Mouse (Mus musculus) embryonic stem cell, embryonic (primary cell): Measurements from ENCODE around the gene Tjap1.

Experiments
- CTCF ChIA-PET, 4 experiments: fragments of 300-600 bp in 2 of 4; fragments of 350-600 bp in 2 of 4; sonication (Branson Sonifier 250); formaldehyde crosslinking; loops; one replicate each; lab custom pipeline; 2022; ENCODE audit warnings: inconsistent platforms in 2 of 4; lab: Charles Lee
- POLR2A ChIA-PET, 4 experiments: fragments of 300-600 bp in 2 of 4; fragments of 350-600 bp in 2 of 4; sonication (Branson Sonifier 250); formaldehyde crosslinking; loops; one replicate each; lab custom pipeline; 2022; ENCODE audit warnings: antibody characterized with exemption in 4 of 4, inconsistent platforms in 1 of 4; lab: Charles Lee

Gene Tjap1

DNA sequence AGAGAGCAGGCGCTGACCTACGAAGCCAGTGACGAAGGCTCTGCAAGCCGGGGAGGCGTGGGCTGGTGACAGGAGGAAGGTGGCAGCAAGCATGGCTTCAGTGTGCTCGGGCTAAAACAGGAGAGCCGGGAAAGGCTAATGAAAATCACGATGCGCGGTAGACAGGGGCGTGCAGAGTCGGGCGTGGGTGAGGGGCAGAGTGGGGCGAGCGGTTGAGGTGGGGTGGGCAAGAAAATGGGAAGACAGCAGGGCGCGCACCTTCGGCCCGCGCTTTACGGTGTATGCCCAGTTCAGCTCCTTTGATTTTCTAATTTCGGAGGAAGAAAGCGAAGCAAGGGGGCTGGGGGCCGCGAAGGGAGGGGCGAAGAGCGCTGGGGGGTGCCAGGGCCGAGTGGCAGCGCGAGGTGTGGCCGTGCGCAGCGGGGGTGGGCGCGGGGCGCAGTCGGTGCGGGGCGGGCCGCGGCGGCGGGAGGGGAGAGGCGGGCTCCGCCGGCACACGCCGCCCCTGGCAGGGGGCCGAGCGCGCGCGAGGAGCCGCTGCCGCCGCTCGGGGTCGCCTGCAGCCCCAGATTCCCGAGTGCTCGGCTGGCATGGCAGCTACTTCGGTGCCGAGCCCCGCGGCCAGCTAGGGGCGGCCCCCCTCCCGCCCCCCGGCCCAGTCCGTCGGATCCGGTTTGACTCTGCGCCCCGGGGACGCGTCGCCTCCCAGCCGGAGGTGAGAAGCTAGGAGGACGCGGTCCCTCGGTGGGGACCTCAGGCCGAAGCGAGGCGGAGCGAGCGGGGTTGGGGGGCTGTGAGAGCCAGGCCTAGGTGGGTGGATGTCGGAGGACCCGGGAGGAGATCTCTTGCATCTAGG, 14.8 kb upstream of the Tjap1 start, which contains the start of gene Dlk2:
TSS of gene Dlk2 (plus strand) at position 58 of the 856 bp plus-strand sequence.
- POLR2A ChIA-PET, result interaction anchor here (0.6 to 4.0 kb wide), 18 partner anchors 9 to 204 kb away, joined by 3 to 15 read pairs (median 4); partner anchors contain the start of gene Abcc10 (in 2 of the 4)
- CTCF ChIA-PET, result interaction anchor here (0.5 to 4.8 kb wide), 7 partner anchors 11 to 228 kb away, joined by 3 to 24 read pairs (median 3); no protein-coding TSS in a partner anchor

DNA sequence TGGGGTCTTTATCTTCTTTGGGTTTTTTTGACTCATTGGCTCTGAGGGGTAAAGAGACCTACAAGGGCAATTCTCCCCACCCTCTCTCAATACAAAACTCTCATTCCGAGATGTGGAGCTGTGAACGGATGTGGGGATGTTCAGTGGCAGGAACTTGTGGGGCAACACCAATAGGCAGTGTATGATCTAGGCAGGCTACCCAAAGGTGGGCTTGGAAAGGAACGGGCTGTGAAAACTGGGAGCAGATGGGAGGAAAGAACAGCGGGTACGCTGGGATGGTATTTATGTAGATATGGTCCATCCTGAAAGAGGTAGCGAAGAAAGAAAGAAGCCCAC, 14.2 kb upstream of the Tjap1 start:
- ChIA-PET CTCF (interaction anchor here (0.9 to 4.8 kb wide), 4 partner anchors 30 to 31 kb away, joined by 3 to 24 read pairs (median 9); no protein-coding TSS in a partner anchor), POLR2A (interaction anchor here (0.6 to 4.0 kb wide), 14 partner anchors 8 to 37 kb away, joined by 3 to 15 read pairs (median 4); partner anchors contain the start of gene Abcc10 (in 2 of the 4))

DNA sequence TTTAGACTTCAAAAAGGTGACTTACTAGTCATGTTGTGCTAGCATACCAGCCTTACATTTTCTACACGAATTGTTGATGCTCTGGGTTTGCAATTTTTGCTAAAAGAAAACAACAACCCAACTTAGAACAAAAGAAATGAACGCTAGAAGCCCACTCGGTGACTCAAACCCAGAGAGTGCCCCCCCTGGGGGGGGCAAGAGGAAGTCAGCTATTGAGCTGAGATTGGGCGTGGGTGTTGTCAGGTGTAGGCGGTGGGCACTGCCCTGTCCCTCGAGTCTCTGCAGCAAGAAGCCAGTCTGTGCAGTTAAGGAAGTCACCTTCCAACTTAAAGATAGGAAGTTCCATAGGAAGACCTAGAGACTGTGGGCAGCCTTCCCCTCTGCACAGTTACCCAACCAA, 13.8 kb upstream of the Tjap1 start:
- ChIA-PET POLR2A (interaction anchor here in 2 of 4 experiments (1.0 to 4.0 kb wide), 8 partner anchors 8 to 30 kb away, joined by 3 to 15 read pairs (median 6); no protein-coding TSS in a partner anchor), CTCF (interaction anchor here in 2 of 4 experiments (1.0 to 4.8 kb wide), 2 partner anchors 30 to 31 kb away, joined by 5 to 24 read pairs; no protein-coding TSS in a partner anchor)

DNA sequence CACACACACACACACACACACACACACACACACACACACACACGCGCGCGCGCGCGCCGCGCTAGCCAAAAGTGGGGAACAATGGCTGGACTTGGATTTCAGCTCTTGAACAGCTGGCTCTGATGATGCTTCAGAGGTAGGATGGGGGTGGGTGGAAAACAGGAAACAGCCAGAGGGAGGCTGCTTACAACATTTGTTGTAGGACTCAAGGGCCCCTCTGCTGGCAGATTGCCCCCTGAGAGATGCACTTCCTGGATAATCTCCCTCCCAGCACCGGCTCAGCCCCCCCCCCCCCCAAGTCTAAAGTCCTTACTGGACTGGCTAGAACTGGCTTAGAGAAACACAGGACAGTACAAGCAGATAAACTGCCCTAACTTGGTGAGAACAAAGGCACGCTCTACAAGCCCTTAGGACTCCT, 4.9 kb upstream of the Tjap1 start:
- ChIA-PET CTCF (interaction anchor here (0.5 to 2.6 kb wide), 9 partner anchors 14 to 691 kb away, joined by 3 to 17 read pairs (median 5); no protein-coding TSS in a partner anchor), POLR2A (interaction anchor here (0.6 to 2.5 kb wide), 12 partner anchors 9 to 150 kb away, joined by 3 to 8 read pairs (median 4); partner anchors contain the start of genes Dlk2 (in 2 of the 4), Lrrc73 (in 1 of the 4), Polr1c (in 1 of the 4) and Slc22a7 (in 1 of the 4))

DNA sequence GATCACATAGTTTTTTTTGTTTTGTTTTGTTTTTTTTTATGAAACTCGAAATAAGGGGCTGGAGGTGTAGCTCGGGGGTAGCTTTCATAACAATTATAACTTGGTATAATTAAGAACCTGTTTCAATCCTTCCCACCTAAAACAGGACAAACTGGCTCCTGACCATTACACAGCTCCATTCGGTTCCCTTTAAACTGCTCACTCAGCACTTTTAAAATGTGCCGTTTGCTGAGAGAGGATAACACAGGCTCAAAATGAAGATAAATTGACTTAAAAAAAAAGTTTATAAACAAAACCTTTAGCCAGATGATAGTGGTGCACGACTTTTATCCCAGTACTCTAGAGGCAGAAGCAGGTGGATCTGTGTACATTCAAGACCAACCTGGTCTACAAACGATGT, 2.6 kb upstream of the Tjap1 start:
- POLR2A ChIA-PET, result interaction anchor here in 3 of 4 experiments (0.6 to 7.3 kb wide), 18 partner anchors 8 to 1569 kb away, joined by 3 to 48 read pairs (median 6); partner anchors contain the start of gene Dlk2 (in 1 of the 3)
- CTCF ChIA-PET, result interaction anchor here in 2 of 4 experiments (0.6 to 2.8 kb wide), 2 partner anchors 19 to 202 kb away, joined by 5 to 9 read pairs; partner anchors contain the start of gene Ttbk1 (in 1 of the 2)

DNA sequence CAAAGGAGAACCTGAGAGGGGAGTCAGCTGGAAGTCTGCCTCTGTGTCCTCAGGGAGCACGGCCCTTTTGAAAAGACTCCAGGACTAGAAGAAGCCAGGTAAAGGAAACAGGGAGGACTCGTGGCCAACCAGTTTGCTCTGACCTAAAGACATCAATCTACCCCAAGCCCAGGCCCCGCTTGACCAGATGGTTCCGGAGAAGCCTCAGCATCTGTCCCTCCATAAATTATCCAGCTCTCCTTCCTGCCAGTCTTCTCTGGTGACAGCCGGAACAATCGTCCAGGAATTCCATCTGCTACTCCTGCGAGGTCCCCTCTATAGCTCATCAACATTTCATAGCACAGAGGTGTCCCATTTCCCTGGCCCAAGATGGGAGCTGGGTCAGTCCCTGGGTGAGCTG, 1.8 kb upstream of the Tjap1 start:
- CTCF ChIA-PET, result interaction anchor here in 1 of 4 experiments (1.2 to 2.8 kb wide), 2 partner anchors 18 to 25 kb away, joined by 3 to 9 read pairs; no protein-coding TSS in a partner anchor
- POLR2A ChIA-PET, result interaction anchor here in 3 of 4 experiments (0.6 to 7.3 kb wide), 17 partner anchors 9 to 1570 kb away, joined by 3 to 48 read pairs (median 5); partner anchors contain the start of genes Dlk2 (in 1 of the 3), Polh (in 1 of the 3) and Xpo5 (in 1 of the 3)

DNA sequence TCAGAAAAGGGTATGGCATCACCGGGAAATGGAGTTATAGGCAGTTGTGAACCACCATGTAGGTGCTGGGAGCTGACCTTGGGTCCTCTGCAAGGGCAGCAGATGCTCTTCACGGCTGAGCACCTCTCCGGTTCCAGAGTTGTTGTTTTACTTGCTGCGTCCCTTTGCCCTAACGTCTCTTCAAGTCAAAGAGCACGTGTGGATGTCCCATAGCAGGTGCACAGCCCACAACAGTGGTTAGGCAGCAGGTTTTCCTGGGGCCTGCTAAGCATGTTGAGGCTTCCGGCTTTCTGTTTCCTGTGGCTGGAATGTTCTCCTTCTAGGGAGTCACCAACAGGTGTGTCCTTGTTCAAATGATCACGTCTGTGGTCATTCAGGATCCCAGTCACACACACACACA, 1.1 kb upstream of the Tjap1 start:
- ChIA-PET CTCF (interaction anchor here in 1 of 4 experiments (1.2 to 2.8 kb wide), 2 partner anchors 18 to 24 kb away, joined by 3 to 9 read pairs; no protein-coding TSS in a partner anchor), POLR2A (interaction anchor here in 2 of 4 experiments (0.6 to 7.3 kb wide), 9 partner anchors 8 to 44 kb away, joined by 3 to 48 read pairs (median 8); partner anchors contain the start of gene Abcc10 (in 1 of the 2))

DNA sequence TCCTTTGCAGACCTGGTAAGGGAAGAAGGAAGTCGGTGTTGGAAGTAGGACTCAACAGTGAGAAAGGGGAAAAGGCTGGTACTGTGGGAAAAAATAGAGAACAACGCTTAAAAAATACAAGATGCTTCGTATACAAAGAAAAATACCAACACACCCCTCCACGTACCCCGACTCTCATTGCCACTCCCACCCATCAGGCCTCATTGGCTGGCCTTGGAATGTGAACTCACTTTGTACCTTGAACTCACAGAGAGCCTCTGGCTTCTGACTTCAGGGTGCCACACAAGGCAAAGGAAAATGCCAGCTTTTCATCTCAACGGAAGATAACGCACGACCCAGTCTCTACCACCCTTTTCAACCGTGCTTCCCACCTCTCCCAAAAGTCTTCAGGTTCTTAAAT, 314 bp upstream of the Tjap1 start:
- POLR2A ChIA-PET, result interaction anchor here in 3 of 4 experiments (0.6 to 7.3 kb wide), 14 partner anchors 8 to 1573 kb away, joined by 3 to 74 read pairs (median 7); partner anchors contain the start of genes Abcc10 (in 1 of the 3) and Lrrc73 (in 1 of the 3)
- CTCF ChIA-PET, result interaction anchor here in 2 of 4 experiments (0.5 to 1.5 kb wide), 4 partner anchors 17 to 373 kb away, joined by 3 to 4 read pairs (median 3); no protein-coding TSS in a partner anchor

DNA sequence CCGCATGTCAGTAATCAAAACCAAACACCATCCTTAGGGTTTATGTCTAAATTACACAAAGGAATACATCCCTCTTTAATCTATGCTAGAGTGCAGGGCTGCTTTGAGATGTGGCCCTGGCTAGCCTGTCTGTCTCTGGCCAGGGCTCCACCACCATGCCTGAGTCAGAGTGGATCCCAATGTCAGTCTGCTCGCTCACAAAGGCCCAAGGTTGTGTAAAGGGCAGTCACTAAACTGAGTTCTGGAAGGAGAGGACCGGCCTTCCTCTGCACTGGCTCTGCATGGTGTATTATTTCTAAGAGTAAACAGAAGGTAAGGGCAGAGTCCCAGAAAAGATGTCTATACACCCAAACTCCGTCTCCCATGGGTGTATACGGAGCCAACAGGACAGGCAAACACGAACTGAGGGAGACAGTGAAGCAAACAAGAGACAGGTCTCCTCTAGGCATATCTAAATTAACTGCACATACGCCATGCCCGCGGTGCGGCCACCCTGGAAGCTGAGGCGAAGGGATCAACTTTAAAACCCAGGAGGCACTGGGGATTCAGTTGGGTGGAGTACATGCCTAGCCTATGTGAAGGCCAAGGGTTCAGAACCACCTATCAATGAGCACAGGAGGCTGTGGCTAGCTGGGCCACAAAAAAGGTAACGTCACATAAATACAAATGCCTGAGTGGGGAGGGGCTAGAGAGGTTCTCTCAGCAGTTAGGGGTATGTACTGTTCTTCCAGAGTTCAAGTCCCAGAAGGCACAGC, 4.6 kb downstream of the Tjap1 start:
- ChIA-PET POLR2A (interaction anchor here in 2 of 4 experiments (1.4 to 12.8 kb wide), 7 partner anchors 10 to 50 kb away, joined by 4 to 115 read pairs (median 42); partner anchors contain the start of gene Abcc10 (in 1 of the 2)), CTCF (interaction anchor here in 2 of 4 experiments (1.0 to 3.6 kb wide), 2 partner anchors 12 kb away, joined by 3 to 13 read pairs; no protein-coding TSS in a partner anchor)

DNA sequence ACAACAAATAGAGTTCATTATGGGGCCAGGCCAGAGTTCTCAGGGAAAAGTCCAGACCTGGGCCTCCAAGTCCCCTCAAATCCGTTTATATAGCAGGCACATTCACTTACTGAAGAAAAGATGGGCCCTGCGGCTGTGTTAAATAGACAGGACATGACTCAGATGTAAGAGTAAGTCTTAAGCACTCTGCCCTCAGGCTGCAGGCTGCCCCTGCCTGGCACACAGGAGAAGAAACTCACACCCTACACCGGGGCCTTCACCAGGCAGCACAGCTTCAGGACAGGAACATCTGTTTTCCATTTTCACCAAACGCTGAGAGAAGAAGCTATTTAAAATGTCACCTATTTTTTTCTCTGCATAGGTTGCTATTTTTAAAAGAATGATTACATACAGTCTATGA, 5.2 kb downstream of the Tjap1 start:
- ChIA-PET POLR2A (interaction anchor here in 2 of 4 experiments (0.7 to 12.8 kb wide), 7 partner anchors 9 to 19 kb away, joined by 4 to 115 read pairs (median 31); no protein-coding TSS in a partner anchor), CTCF (interaction anchor here in 2 of 4 experiments (0.7 to 3.6 kb wide), 2 partner anchors 12 kb away, joined by 3 to 13 read pairs; no protein-coding TSS in a partner anchor)

DNA sequence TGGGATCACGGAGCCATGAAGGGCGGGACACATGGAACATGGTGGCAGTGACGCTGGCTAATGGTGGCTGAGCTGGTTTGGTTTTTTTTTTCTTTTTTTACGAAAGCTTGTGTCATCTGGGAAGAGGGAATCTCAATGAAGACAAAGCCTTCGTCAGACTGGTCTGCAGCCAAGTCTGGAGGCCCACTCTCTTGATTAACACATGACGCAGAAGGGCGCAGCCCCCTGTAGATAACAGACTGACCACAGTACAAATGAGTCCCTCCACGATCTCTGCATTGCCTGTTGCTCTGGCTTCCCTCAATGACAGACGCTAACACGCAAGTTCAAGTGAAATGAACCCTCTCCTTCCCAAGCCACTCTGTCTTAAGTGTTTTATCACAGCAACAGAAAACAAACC, 7.3 kb downstream of the Tjap1 start:
- CTCF ChIA-PET, result interaction anchor here (0.6 to 3.6 kb wide), 4 partner anchors 10 to 126 kb away, joined by 3 to 13 read pairs (median 6); no protein-coding TSS in a partner anchor
- POLR2A ChIA-PET, result interaction anchor here in 2 of 4 experiments (0.6 to 12.8 kb wide), 23 partner anchors 9 to 760 kb away, joined by 3 to 115 read pairs (median 3); partner anchors contain the start of genes Abcc10 (in 2 of the 2), Dlk2 (in 2 of the 2), Dnph1 (in 1 of the 2) and Gtpbp2 (in 1 of the 2)

DNA sequence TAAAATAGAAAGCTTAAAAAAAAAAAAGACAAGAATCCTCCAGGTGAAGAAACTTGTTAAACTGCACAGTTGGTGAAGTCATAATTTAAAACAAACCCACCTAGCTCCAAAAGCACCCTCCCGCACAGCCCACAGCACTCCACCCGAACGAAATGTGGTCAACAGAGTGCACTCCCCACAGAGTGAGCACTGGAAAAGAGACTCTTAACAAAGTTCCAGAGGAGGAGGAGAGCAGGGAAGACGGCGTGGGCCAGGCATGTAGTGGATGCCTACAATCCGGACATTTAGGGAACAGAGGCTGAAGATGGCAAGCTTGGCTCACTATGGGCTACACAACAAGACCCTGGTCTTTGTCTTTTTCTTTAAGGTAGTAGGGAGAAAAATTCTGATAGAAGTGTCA, 7.8 kb downstream of the Tjap1 start:
- POLR2A ChIA-PET, result interaction anchor here in 2 of 4 experiments (0.6 to 12.8 kb wide), 25 partner anchors 8 to 760 kb away, joined by 3 to 115 read pairs (median 4); partner anchors contain the start of genes Dlk2 (in 2 of the 2), Abcc10 (in 1 of the 2), Dnph1 (in 1 of the 2) and Gtpbp2 (in 1 of the 2)

DNA sequence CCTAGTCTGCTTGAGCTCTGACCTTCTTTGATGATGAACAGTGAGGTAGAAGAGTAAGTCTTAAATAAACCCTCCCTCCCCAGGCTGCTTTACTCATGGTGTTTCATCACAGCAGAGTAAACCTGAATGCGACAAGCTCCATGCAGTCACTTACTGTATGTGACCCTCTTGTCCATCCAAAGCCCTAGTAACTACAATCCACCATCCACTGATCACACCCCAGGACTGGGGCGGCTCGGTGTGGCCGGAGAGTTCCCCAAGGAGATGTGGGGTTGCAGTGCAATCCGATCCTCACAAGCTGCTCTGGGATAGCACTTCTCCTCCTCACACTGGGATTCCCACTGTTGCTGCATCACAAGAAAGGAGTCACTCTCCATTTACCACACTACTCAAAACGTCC, 8.4 kb downstream of the Tjap1 start:
- POLR2A ChIA-PET, result interaction anchor here in 2 of 4 experiments (0.9 to 12.8 kb wide), 25 partner anchors 7 to 761 kb away, joined by 3 to 115 read pairs (median 4); partner anchors contain the start of genes Abcc10 (in 1 of the 2), Dlk2 (in 1 of the 2), Polh (in 1 of the 2) and Polr1c (in 1 of the 2)
- CTCF ChIA-PET, result interaction anchor here (0.6 to 3.6 kb wide), 5 partner anchors 9 to 356 kb away, joined by 3 to 13 read pairs (median 4); no protein-coding TSS in a partner anchor

More for the DNA sequence above, 7.8 kb downstream of the Tjap1 start:
- CTCF ChIA-PET, result interaction anchor here (0.6 to 3.6 kb wide), 6 partner anchors 9 to 356 kb away, joined by 3 to 13 read pairs (median 4); no protein-coding TSS in a partner anchor

DNA sequence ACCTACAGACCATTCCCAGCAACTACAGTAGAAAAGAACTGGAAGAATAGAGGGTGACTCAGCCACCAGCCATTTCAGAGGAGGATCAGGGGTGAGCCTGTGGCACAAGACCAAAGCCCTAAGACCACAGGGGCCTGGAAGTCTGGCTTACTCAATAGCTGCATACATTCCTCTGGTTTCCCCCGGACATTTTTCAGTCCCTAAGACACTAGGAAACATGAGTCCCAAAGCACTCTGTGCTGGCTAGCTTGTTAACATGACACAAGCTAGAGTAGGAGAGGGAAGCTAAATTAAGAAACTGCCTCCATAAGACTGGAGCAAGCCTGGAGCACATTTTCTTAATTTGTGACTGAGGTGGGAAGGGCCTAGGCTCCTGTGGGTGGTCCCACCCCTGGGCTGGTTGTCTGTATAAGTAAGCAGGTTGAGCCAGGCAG, 9.0 kb downstream of the Tjap1 start:
- ChIA-PET POLR2A (interaction anchor here in 3 of 4 experiments (0.6 to 12.8 kb wide), 23 partner anchors 7 to 424 kb away, joined by 3 to 115 read pairs (median 4); partner anchors contain the start of genes Abcc10 (in 1 of the 3), Dlk2 (in 1 of the 3), Polh (in 1 of the 3) and Polr1c (in 1 of the 3)), CTCF (interaction anchor here in 2 of 4 experiments (1.1 to 1.3 kb wide), 3 partner anchors 8 to 25 kb away, joined by 3 to 4 read pairs (median 3); no protein-coding TSS in a partner anchor)

DNA sequence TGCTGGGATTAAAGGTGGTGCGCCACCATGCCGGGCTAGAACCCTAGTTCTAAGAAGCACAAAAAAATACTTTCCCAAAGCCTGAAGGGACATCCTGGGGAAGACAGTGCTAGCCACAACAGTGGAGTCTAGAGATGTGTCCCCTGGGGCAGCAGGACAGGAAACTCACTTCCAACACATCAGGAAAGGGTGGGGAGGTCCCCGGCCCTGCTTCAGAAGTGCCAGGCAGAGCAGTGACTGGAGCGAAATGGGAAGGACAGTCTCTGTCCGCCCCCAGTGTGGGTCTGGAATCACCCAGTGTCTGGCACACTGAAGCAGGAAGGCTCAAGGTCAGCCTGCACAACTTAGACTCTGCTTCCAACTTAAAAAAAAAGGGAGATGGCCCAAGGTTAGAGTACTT, 10.2 kb downstream of the Tjap1 start:
- ChIA-PET POLR2A (interaction anchor here in 3 of 4 experiments (0.9 to 17.7 kb wide), 11 partner anchors 8 to 56 kb away, joined by 3 to 262 read pairs (median 6); partner anchors contain the start of genes Abcc10 (in 1 of the 3), Dlk2 (in 1 of the 3), Lrrc73 (in 1 of the 3) and Polr1c (in 1 of the 3)), CTCF (interaction anchor here in 1 of 4 experiments (1.0 kb wide), 1 partner anchor 27 kb away, joined by 3 read pairs; no protein-coding TSS in a partner anchor)
